Mouse (Mus musculus) myocyte (in vitro differentiated cells): ENCODE measurements around the gene Wwox. TPM values are rescaled to one million over a fixed set of nuclear protein-coding genes. Genes with fewer than 3 reads are reported as not detected.

ENCODE experiments used
- H3K27me3 ChIP-seq: one replicate; pipeline ENCODE4 v1.6.1; 2011; ENCODE audit not compliant: control insufficient read depth, insufficient read depth, insufficient read length
- H3K36me3 ChIP-seq: one replicate; pipeline ENCODE4 v1.6.1; 2011; ENCODE audit not compliant: control insufficient read depth, insufficient read depth
- H3K4me2 ChIP-seq: one replicate; pipeline ENCODE4 v1.6.1; 2011; ENCODE audit warnings: low read depth, control low read depth
- H3K4me3 ChIP-seq: one replicate; pipeline ENCODE4 v1.5.1; 2011; ENCODE audit warnings: mild to moderate bottlenecking, control low read depth, moderate library complexity
- H3K79me2 ChIP-seq: one replicate; pipeline ENCODE4 v1.6.1; 2011; ENCODE audit not compliant: control insufficient read depth, insufficient read depth
- H3ac ChIP-seq: one replicate; pipeline ENCODE4 v1.6.1; 2011; ENCODE audit not compliant: control insufficient read depth, insufficient read length
- CEBPB ChIP-seq: IDR thresholded peaks from 2 replicates; pipeline ENCODE4 v1.6.1; 2011; ENCODE audit warnings: mild to moderate bottlenecking, moderate library complexity; ENCODE audit not compliant: poor library complexity, insufficient read depth, severe bottlenecking
- E2F4 ChIP-seq: IDR thresholded peaks from one replicate; pipeline ENCODE4 v1.6.1; 2011; ENCODE audit warnings: mild to moderate bottlenecking, control low read depth, moderate library complexity; ENCODE audit not compliant: insufficient read depth
- MAX ChIP-seq: IDR thresholded peaks from one replicate; pipeline ENCODE4 v1.6.1; 2011; ENCODE audit warnings: low read depth, mild to moderate bottlenecking, control low read depth
- MYOD1 ChIP-seq, 3 experiments: IDR thresholded peaks; one replicate each; pipeline ENCODE4 v1.6.1; 2011; ENCODE audit warnings: control low read depth in 2 of 3, low read depth in 2 of 3, mild to moderate bottlenecking in 2 of 3, moderate library complexity in 1 of 3; ENCODE audit not compliant: insufficient read length in 2 of 3, control insufficient read depth in 1 of 3
- MYOG ChIP-seq, 3 experiments: IDR thresholded peaks; one replicate each; pipeline ENCODE4 v1.6.1; 2011; ENCODE audit warnings: control low read depth in 2 of 3, low read depth in 2 of 3, mild to moderate bottlenecking in 2 of 3; ENCODE audit not compliant: insufficient read length in 2 of 3, control insufficient read depth in 1 of 3, insufficient read depth in 1 of 3
- POLR2A ChIP-seq: IDR thresholded peaks from one replicate; pipeline ENCODE4 v1.6.1; 2011; ENCODE audit warnings: low read depth, mild to moderate bottlenecking, control low read depth, moderate library complexity; ENCODE audit not compliant: insufficient read length
- POLR2AphosphoS2 ChIP-seq: IDR thresholded peaks from one replicate; pipeline ENCODE4 v1.6.1; 2011; ENCODE audit warnings: low read depth, control low read depth; ENCODE audit not compliant: insufficient read length
- REST ChIP-seq: IDR thresholded peaks from one replicate; pipeline ENCODE4 v1.6.1; 2011; ENCODE audit warnings: mild to moderate bottlenecking, control low read depth, moderate library complexity; ENCODE audit not compliant: insufficient read depth, insufficient read length
- SRF ChIP-seq: IDR thresholded peaks from one replicate; pipeline ENCODE4 v1.6.1; 2011; ENCODE audit warnings: low read depth; ENCODE audit not compliant: control insufficient read depth, insufficient read length
- TCF12 ChIP-seq: IDR thresholded peaks from one replicate; pipeline ENCODE4 v1.6.1; 2011; ENCODE audit warnings: mild to moderate bottlenecking, control low read depth; ENCODE audit not compliant: poor library complexity, insufficient read depth, severe bottlenecking
- TCF3 ChIP-seq: IDR thresholded peaks from one replicate; pipeline ENCODE4 v1.6.1; 2011; ENCODE audit warnings: low read depth, control low read depth; ENCODE audit not compliant: insufficient read length
- USF1 ChIP-seq: IDR thresholded peaks from one replicate; pipeline ENCODE4 v1.6.1; 2011; ENCODE audit warnings: low read depth, mild to moderate bottlenecking, control low read depth, moderate library complexity
- polyA plus RNA-seq: library from polyadenylated mRNA; unstranded; fragments of >200 nt; fragmentation: generic; extraction: Trizol; gene quantifications from one replicate; pipeline ENCODE4 v1.2.1, GENCODE M21; 2012; ENCODE audit warnings: missing spikeins

The Wwox gene
- polyA plus RNA-seq, 1 experiment: 8.6 TPM

DNA sequence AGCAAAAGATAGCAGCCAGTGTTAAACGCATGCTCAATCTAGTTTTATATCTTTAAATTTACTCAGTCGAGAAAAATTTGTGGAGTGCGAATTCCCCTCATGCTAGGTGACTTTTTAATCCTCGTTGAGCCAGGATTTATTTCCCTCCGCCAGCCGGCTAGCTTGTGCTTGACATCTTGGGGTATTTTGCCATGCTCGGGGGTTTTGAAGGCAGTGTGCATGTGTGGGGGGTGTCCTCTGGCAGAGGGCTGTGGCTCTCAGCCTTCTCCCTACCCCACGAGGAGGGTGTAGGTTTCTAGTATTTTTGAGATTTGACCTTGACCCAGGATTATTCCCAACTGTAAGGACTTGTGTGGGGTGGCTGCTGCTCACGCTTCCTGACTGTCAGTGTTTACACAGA, 857.3 kb downstream of the Wwox start:
- no peak for TF ChIP-seq SRF
- TF ChIP-seq MYOD1 (IDR thresholded peaks at IDR 0.05; ENCODE audit: control insufficient read depth in 1 of 3, insufficient read length in 2 of 3, low read depth in 2 of 3): no peak
- TF ChIP-seq MYOG (IDR thresholded peaks at IDR 0.05; ENCODE audit: control insufficient read depth in 1 of 3, insufficient read depth in 1 of 3, insufficient read length in 2 of 3, low read depth in 2 of 3): no peak
- TF ChIP-seq POLR2A: no peak
- no peak for TF ChIP-seq CEBPB
- TF ChIP-seq MAX: no peak
- TF ChIP-seq TCF12: no peak
- no peak for TF ChIP-seq TCF3
- TF ChIP-seq REST: no peak
- no peak for TF ChIP-seq E2F4
- TF ChIP-seq POLR2AphosphoS2: no peak
- TF ChIP-seq USF1: no peak
- no peak overlapping the region for H3K4me3 ChIP-seq
- no peaks in the 10 kb centered on the region for H3K79me2 ChIP-seq
- H3K27me3 ChIP-seq: no peaks in the 10 kb centered on the region
- no peak overlapping the region for H3K4me2 ChIP-seq
- H3ac ChIP-seq: no peak overlapping the region
- H3K36me3 ChIP-seq: no peaks in the 10 kb centered on the region

DNA sequence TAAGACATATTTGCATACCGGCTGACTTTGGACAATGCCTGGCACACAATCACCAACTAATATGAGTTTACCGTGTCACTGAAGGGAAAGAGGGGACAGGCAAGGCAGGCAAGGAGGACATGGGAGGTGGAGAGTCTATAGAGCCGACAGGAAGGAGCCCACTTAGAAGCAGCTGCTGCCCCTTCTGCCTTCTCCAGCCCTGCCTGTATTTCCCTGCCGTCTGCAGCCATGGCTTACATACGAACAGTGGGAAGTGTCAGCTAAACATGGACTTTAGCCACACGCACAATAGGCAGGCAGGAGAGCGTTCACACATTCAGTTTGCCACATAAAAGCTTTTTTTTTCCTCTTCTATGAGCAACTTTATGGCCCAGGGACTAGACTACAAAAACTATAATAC, 863.0 kb downstream of the Wwox start:
- TF ChIP-seq TCF12 (no peak), USF1 (no peak), MYOD1 (IDR thresholded peaks at IDR 0.05; ENCODE audit: control insufficient read depth in 1 of 3, insufficient read length in 2 of 3, low read depth in 2 of 3) (no peak), MYOG (IDR thresholded peaks at IDR 0.05; ENCODE audit: control insufficient read depth in 1 of 3, insufficient read depth in 1 of 3, insufficient read length in 2 of 3, low read depth in 2 of 3) (no peak), MAX (no peak), TCF3 (no peak), REST (no peak), E2F4 (no peak), CEBPB (no peak), SRF (no peak)
- Histone ChIP-seq H3K27me3 (no peaks in the 10 kb centered on the region), H3K79me2 (no peaks in the 10 kb centered on the region), H3K4me2 (no peak overlapping the region), H3ac (no peak overlapping the region), H3K4me3 (no peak overlapping the region), H3K36me3 (no peaks in the 10 kb centered on the region)

DNA sequence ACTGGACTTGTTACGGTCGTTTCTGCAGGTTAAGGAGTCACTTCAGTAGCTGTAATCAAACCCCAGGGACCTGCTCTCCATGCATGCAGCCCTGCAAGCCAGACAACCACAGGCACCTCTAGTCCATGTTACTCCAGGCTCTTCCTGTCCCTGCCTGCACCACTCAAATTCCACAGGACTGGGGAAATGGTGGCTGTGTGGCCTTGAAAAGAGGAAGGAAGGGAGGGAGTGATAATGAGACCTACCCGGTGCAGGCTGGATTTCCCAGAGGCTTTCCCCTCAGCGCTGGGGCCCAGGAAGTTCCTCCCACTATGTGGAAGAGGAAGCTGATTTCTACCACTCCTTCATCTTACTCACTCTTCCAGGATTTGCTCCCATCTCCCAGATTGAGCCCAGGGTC, 868.0 kb downstream of the Wwox start:
- Histone ChIP-seq H3K36me3 (no peaks in the 10 kb centered on the region), H3K27me3 (no peaks in the 10 kb centered on the region), H3ac (no peak overlapping the region), H3K79me2 (no peaks in the 10 kb centered on the region), H3K4me2 (no peak overlapping the region), H3K4me3 (no peak overlapping the region)
- no peak for TF ChIP-seq SRF
- TF ChIP-seq TCF3: no peak
- no peak for TF ChIP-seq USF1
- TF ChIP-seq POLR2A: no peak
- TF ChIP-seq MYOG (IDR thresholded peaks at IDR 0.05; ENCODE audit: control insufficient read depth in 1 of 3, insufficient read depth in 1 of 3, insufficient read length in 2 of 3, low read depth in 2 of 3): no peak
- no peak for TF ChIP-seq CEBPB
- no peak for TF ChIP-seq MAX
- TF ChIP-seq TCF12: no peak
- no peak for TF ChIP-seq MYOD1 (IDR thresholded peaks at IDR 0.05; ENCODE audit: control insufficient read depth in 1 of 3, insufficient read length in 2 of 3, low read depth in 2 of 3)
- TF ChIP-seq REST: no peak
- no peak for TF ChIP-seq E2F4
- no peak for TF ChIP-seq POLR2AphosphoS2

DNA sequence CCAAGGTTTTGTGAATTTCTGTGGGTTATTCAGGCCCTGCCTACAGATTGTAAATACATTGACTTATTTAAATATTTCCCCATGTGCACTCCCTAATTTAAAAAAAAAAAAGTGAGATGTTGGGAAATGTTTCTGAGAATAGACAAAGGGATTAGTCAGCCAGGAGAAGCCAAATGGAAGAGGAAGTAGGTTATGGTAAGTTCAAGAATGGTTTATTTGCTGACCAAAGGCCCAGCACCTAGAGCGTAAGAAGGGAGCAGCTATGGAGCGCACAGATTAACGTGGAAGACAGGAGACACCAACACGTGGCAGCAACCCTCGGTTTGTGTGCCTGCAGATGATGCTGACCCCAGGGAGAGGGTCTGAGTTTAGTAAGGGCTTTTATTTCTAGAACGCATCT, 871.5 kb downstream of the Wwox start:
- Histone ChIP-seq H3K27me3 (no peaks in the 10 kb centered on the region), H3K4me3 (no peak overlapping the region), H3K79me2 (no peaks in the 10 kb centered on the region), H3K4me2 (no peak overlapping the region), H3K36me3 (no peaks in the 10 kb centered on the region), H3ac (no peak overlapping the region)
- TF ChIP-seq MYOD1 (IDR thresholded peaks at IDR 0.05; ENCODE audit: control insufficient read depth in 1 of 3, insufficient read length in 2 of 3, low read depth in 2 of 3) (no peak), POLR2AphosphoS2 (no peak), CEBPB (no peak), REST (no peak), E2F4 (no peak), USF1 (no peak), SRF (no peak), MAX (no peak), POLR2A (no peak), TCF12 (no peak), TCF3 (no peak), MYOG (IDR thresholded peaks at IDR 0.05; ENCODE audit: control insufficient read depth in 1 of 3, insufficient read depth in 1 of 3, insufficient read length in 2 of 3, low read depth in 2 of 3) (no peak)

DNA sequence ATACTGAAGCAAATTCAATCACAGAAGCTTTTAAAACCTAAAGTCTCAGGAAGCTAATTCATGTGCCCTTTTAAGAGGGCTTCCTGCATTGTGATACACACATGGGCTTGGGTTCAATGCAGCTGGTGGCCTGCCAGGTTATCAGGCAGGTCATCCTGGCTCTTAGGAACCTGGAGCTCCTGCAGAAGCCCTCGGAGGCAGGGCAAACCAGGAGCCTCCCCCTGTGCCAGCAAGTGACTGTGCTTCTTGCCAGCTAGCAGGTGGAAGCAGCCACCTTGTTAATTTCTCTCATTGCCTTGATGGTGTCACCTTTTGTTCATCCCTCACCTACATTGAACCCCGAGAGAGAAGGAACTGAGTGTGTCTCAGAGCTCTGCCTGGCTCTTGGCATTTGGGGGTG, 872.9 kb downstream of the Wwox start:
- Histone ChIP-seq H3ac (no peak overlapping the region), H3K4me2 (no peak overlapping the region), H3K27me3 (no peaks in the 10 kb centered on the region), H3K36me3 (no peaks in the 10 kb centered on the region), H3K79me2 (no peaks in the 10 kb centered on the region), H3K4me3 (no peak overlapping the region)
- TF ChIP-seq E2F4 (no peak), SRF (no peak), CEBPB (no peak), MYOD1 (IDR thresholded peaks at IDR 0.05; ENCODE audit: control insufficient read depth in 1 of 3, insufficient read length in 2 of 3, low read depth in 2 of 3) (no peak), POLR2AphosphoS2 (no peak), TCF12 (no peak), POLR2A (no peak), TCF3 (no peak), REST (no peak)
